Mouse (Mus musculus): ENCODE data around the gene Pnliprp1.

- TF ChIP-seq POLR2A (IDR thresholded peaks at IDR 0.05; ENCODE audit: insufficient read depth, low read depth, low read length) (no peak), CTCF (IDR thresholded peaks at IDR 0.05; ENCODE audit: insufficient read depth, low read depth, low read length) (no peak)
These were observed 47.8 kb downstream of the Pnliprp1 start for GRCm38 (mm10) chr19:58776461-58776860.
